Mouse (Mus musculus) neural tube, embryonic 14.5 days (tissue): ENCODE measurements at regions not wholly inside any gene's neighbourhood (a gene's known extent, or its start where the extent isn't known, plus 50 kb on each side); places are given as distances from the start of the nearest gene placed in this dataset.

Experiments used
- ATAC-seq: fragments of 200-750 bp; cut with Nextera tagmentation; 2 replicates; pipeline ENCODE4 v1.8.0; 2017; ENCODE audit warnings: low read depth, mild to moderate bottlenecking, moderate TSS enrichment, moderate library complexity
- H3K27ac ChIP-seq: fragments of 300-500 bp; sonication (generic); 2 replicates; pipeline ENCODE4 v1.5.1; 2014; ENCODE audit warnings: low read depth, mild to moderate bottlenecking, control low read depth, low read length, moderate library complexity, mixed read lengths
- H3K27me3 ChIP-seq: fragments of 300-500 bp; sonication (generic); 2 replicates; pipeline ENCODE4 v1.6.1; 2014; ENCODE audit warnings: low read length; ENCODE audit not compliant: control insufficient read depth, insufficient read depth
- H3K36me3 ChIP-seq: fragments of 300-500 bp; sonication (generic); 2 replicates; pipeline ENCODE4 v1.6.1; 2014; ENCODE audit warnings: low read length, mixed read lengths; ENCODE audit not compliant: control insufficient read depth, insufficient read depth
- H3K4me1 ChIP-seq: fragments of 300-500 bp; sonication (generic); 2 replicates; pipeline ENCODE4 v1.6.1; 2014; ENCODE audit warnings: low read length; ENCODE audit not compliant: control insufficient read depth, insufficient read depth
- H3K4me2 ChIP-seq: fragments of 300-500 bp; sonication (generic); 2 replicates; pipeline ENCODE4 v1.6.1; 2014; ENCODE audit warnings: mild to moderate bottlenecking, low read depth, low read length, control low read depth
- H3K4me3 ChIP-seq: fragments of 300-500 bp; sonication (generic); 2 replicates; pipeline ENCODE4 v1.5.1; 2014; ENCODE audit warnings: low read depth, low read length, control low read depth, mixed read lengths
- H3K9ac ChIP-seq: fragments of 300-500 bp; sonication (generic); replicated peaks from 2 replicates; pipeline ENCODE4 v1.6.1; 2014; ENCODE audit warnings: low read depth, mild to moderate bottlenecking, control low read depth, low read length, mixed read lengths
- H3K9me3 ChIP-seq: fragments of 300-500 bp; sonication (generic); 2 replicates; pipeline ENCODE4 v1.6.1; 2016; ENCODE audit warnings: low read length; ENCODE audit not compliant: control insufficient read depth
- WGBS: fragments of 180-500 bp; shearing (Covaris S2); extraction: QIAGEN DNeasy Blood & Tissue Kit; methylation state at CpG from one replicate; pipeline ENCODE4 v1.1.7; 2014; 5-methylcytosine and 5-hydroxymethylcytosine counted together

- H3K27me3 ChIP-seq, result no peaks in the 10 kb centered on the region
- no peak overlapping the region for H3K4me2 ChIP-seq
- ATAC-seq, result no peak
- H3K4me1 ChIP-seq, result no peaks in the 10 kb centered on the region; the same call in 1 of the 2 replicates
- 80% methylated on average over 9 of the region's 9 CpGs for WGBS
- no peak overlapping the region for H3K4me3 ChIP-seq
- no peaks in the 10 kb centered on the region for H3K36me3 ChIP-seq
- H3K9ac ChIP-seq, result no peak overlapping the region
- no peak overlapping the region for H3K27ac ChIP-seq
- no peaks in the 10 kb centered on the region for H3K9me3 ChIP-seq
Observed at GRCm38 (mm10) chr17:47296709-47297450, 71.8 kb upstream of the Mrps10 start.

- H3K9ac ChIP-seq, result no peak overlapping the region
- no peaks in the 10 kb centered on the region for H3K36me3 ChIP-seq
- H3K27ac ChIP-seq, result no peak overlapping the region
- no peak overlapping the region for H3K4me3 ChIP-seq
- H3K4me1 ChIP-seq, result no peaks in the 10 kb centered on the region; the same call in 1 of the 2 replicates
- no peaks in the 10 kb centered on the region for H3K9me3 ChIP-seq
- no peak overlapping the region for H3K4me2 ChIP-seq
- 73% methylated on average over 17 of the region's 17 CpGs for WGBS
- no peak for ATAC-seq
- H3K27me3 ChIP-seq, result no peaks in the 10 kb centered on the region
Observed at GRCm38 (mm10) chr17:47295315-47296011, 73.2 kb upstream of the Mrps10 start.

GRCm38 (mm10) chr17:47294091-47294534, 74.6 kb upstream of the Mrps10 start:
- H3K27me3 ChIP-seq, result no peaks in the 10 kb centered on the region
- no peak overlapping the region for H3K4me2 ChIP-seq
- H3K9ac ChIP-seq, result no peak overlapping the region
- H3K4me3 ChIP-seq, result no peak overlapping the region
- 63% methylated on average over 5 of the region's 5 CpGs for WGBS
- H3K9me3 ChIP-seq, result no peaks in the 10 kb centered on the region
- H3K27ac ChIP-seq, result no peak overlapping the region
- no peak for ATAC-seq
- H3K36me3 ChIP-seq, result no peaks in the 10 kb centered on the region
- H3K4me1 ChIP-seq, result no peaks in the 10 kb centered on the region; the same call in 1 of the 2 replicates

GRCm38 (mm10) chr17:47293178-47293577, 75.5 kb upstream of the Mrps10 start:
- WGBS, result 94% methylated on average over 8 of the region's 8 CpGs
- H3K9me3 ChIP-seq, result no peaks in the 10 kb centered on the region
- no peaks in the 10 kb centered on the region for H3K27me3 ChIP-seq
- no peak overlapping the region for H3K9ac ChIP-seq
- H3K4me3 ChIP-seq, result no peak overlapping the region
- no peak overlapping the region for H3K4me2 ChIP-seq
- no peaks in the 10 kb centered on the region for H3K36me3 ChIP-seq
- no peaks in the 10 kb centered on the region; the same call in 1 of the 2 replicates for H3K4me1 ChIP-seq
- no peak for ATAC-seq
- no peak overlapping the region for H3K27ac ChIP-seq

- Histone ChIP-seq H3K9ac (no peak overlapping the region), H3K36me3 (0 out of 2 replicates have a peak, but pooled peaks cover 3% of the 10 kb centered on the region), H3K4me1 (no peaks in the 10 kb centered on the region; the same call in 1 of the 2 replicates), H3K9me3 (no peaks in the 10 kb centered on the region), H3K4me3 (no peak overlapping the region), H3K27ac (no peak overlapping the region), H3K27me3 (no peaks in the 10 kb centered on the region), H3K4me2 (no peak overlapping the region)
- 96% methylated on average over 1 of the region's 1 CpGs for WGBS
- no peak for ATAC-seq
Observed at GRCm38 (mm10) chr17:47291558-47291957, 77.1 kb upstream of the Mrps10 start.

GRCm38 (mm10) chr17:47285616-47286015, 83.1 kb upstream of the Mrps10 start:
- Histone ChIP-seq H3K9me3 (no peaks in the 10 kb centered on the region), H3K27me3 (no peaks in the 10 kb centered on the region), H3K27ac (no peak overlapping the region), H3K4me3 (no peak overlapping the region), H3K4me2 (no peak overlapping the region), H3K9ac (no peak overlapping the region), H3K36me3 (0 out of 2 replicates have a peak, but pooled peaks cover 3% of the 10 kb centered on the region), H3K4me1 (no peaks in the 10 kb centered on the region)
- no peak for ATAC-seq
- WGBS, result 91% methylated on average over 10 of the region's 10 CpGs

- 86% methylated on average over 11 of the region's 11 CpGs for WGBS
- Histone ChIP-seq H3K9ac (no peak overlapping the region), H3K4me3 (no peak overlapping the region), H3K4me2 (no peak overlapping the region), H3K9me3 (no peaks in the 10 kb centered on the region), H3K27ac (no peak overlapping the region), H3K4me1 (no peaks in the 10 kb centered on the region), H3K27me3 (no peaks in the 10 kb centered on the region), H3K36me3 (0 out of 2 replicates have a peak, but pooled peaks cover 3% of the 10 kb centered on the region)
- no peak for ATAC-seq
Observed at GRCm38 (mm10) chr17:47284236-47284635, 84.5 kb upstream of the Mrps10 start.

GRCm38 (mm10) chr17:47283158-47283557, 85.5 kb upstream of the Mrps10 start:
- H3K4me1 ChIP-seq, result no peaks in the 10 kb centered on the region
- WGBS, result 81% methylated on average over 4 of the region's 4 CpGs
- no peak overlapping the region for H3K9ac ChIP-seq
- ATAC-seq, result no peak
- H3K4me3 ChIP-seq, result no peak overlapping the region
- H3K9me3 ChIP-seq, result no peaks in the 10 kb centered on the region
- no peaks in the 10 kb centered on the region for H3K27me3 ChIP-seq
- no peak overlapping the region for H3K27ac ChIP-seq
- H3K4me2 ChIP-seq, result no peak overlapping the region
- 0 out of 2 replicates have a peak, but pooled peaks cover 3% of the 10 kb centered on the region for H3K36me3 ChIP-seq

- H3K4me2 ChIP-seq, result no peak overlapping the region
- no peaks in the 10 kb centered on the region for H3K9me3 ChIP-seq
- H3K27me3 ChIP-seq, result no peaks in the 10 kb centered on the region
- no peak for ATAC-seq
- H3K9ac ChIP-seq, result no peak overlapping the region
- H3K36me3 ChIP-seq, result 0 out of 2 replicates have a peak, but pooled peaks cover 3% of the 10 kb centered on the region
- no peaks in the 10 kb centered on the region for H3K4me1 ChIP-seq
- WGBS, result 57% methylated on average over 3 of the region's 3 CpGs
- no peak overlapping the region for H3K4me3 ChIP-seq
- H3K27ac ChIP-seq, result no peak overlapping the region
Observed at GRCm38 (mm10) chr17:47282476-47282875, 86.2 kb upstream of the Mrps10 start.
